Mouse (Mus musculus) gastrocnemius, postnatal 14 days (tissue): ENCODE results near the gene Sesn3. TPM values are rescaled to one million over a fixed set of nuclear protein-coding genes. Genes with fewer than 3 reads are reported as not detected.
A peak's percentile ranks its signal among the peaks of the same experiment; 100 is the strongest.

Experiments
- DNase-seq: peaks from one replicate; pipeline ENCODE4 v3.0.0; 2021; ENCODE audit warnings: mixed read lengths
- intact Hi-C: fragments of 180-260 bp; cut with DNase I; formaldehyde crosslinking; loops from one replicate; pipeline ENCODE4 v1.15.1; 2025; ENCODE audit warnings: low total_unique reads
- total RNA-seq, 2 experiments: library from RNA; stranded (reverse); gene quantifications; 2 replicates each; pipeline ENCODE4 v1.2.3; 2021

The Sesn3 gene
- total RNA-seq, 2 experiments from 2014 or later: 31.2 to 42.4 TPM

GRCm38 (mm10) chr9:14276481-14277287, 1.8 kb downstream of the Sesn3 start:
- peak; percentile 54 for DNase-seq
- intact Hi-C loops: no loop called here

GRCm38 (mm10) chr9:14277365-14277991, 2.6 kb downstream of the Sesn3 start:
- intact Hi-C loops: no loop called here

GRCm38 (mm10) chr9:14280696-14281095, 5.8 kb downstream of the Sesn3 start:
- DNase-seq: no peak
- intact Hi-C loops: no loop called here

More at GRCm38 (mm10) chr9:14277365-14277991, 2.6 kb downstream of the Sesn3 start:
- no peak for DNase-seq

- no peak for DNase-seq
Observed at GRCm38 (mm10) chr9:14285036-14285435, 10.2 kb downstream of the Sesn3 start.

GRCm38 (mm10) chr9:14287234-14287633, 12.4 kb downstream of the Sesn3 start:
- intact Hi-C loops: no loop called here
- no peak for DNase-seq

More at GRCm38 (mm10) chr9:14285036-14285435, 10.2 kb downstream of the Sesn3 start:
- intact Hi-C loops: no loop called here

- intact Hi-C loops: no loop called here
- DNase-seq: no peak
Observed at GRCm38 (mm10) chr9:14288500-14288899, 13.6 kb downstream of the Sesn3 start.

GRCm38 (mm10) chr9:14293866-14294265, 19.0 kb downstream of the Sesn3 start:
- no peak for DNase-seq
- intact Hi-C loops: no loop called here

GRCm38 (mm10) chr9:14295680-14296440, 21.0 kb downstream of the Sesn3 start:
- intact Hi-C loops: no loop called here
- no peak for DNase-seq

GRCm38 (mm10) chr9:14297204-14297603, 22.3 kb downstream of the Sesn3 start:
- no peak for DNase-seq
- intact Hi-C loops: no loop called here

GRCm38 (mm10) chr9:14299819-14300218, 25.0 kb downstream of the Sesn3 start:
- DNase-seq: no peak
- intact Hi-C loops: no loop called here

GRCm38 (mm10) chr9:14300795-14301194, 25.9 kb downstream of the Sesn3 start:
- intact Hi-C loops: no loop called here
- no peak for DNase-seq

- intact Hi-C loops: no loop called here
- no peak for DNase-seq
Observed at GRCm38 (mm10) chr9:14304262-14304968, 29.5 kb downstream of the Sesn3 start.

- intact Hi-C loops: no loop called here
- DNase-seq: no peak
Observed at GRCm38 (mm10) chr9:14307341-14307740, 32.5 kb downstream of the Sesn3 start.

GRCm38 (mm10) chr9:14313968-14314367, 39.1 kb downstream of the Sesn3 start:
- intact Hi-C loops: no loop called here
- DNase-seq: no peak

- no peak for DNase-seq
- intact Hi-C loops: no loop called here
Observed at GRCm38 (mm10) chr9:14314477-14314876, 39.6 kb downstream of the Sesn3 start.

GRCm38 (mm10) chr9:14316618-14317017, 41.8 kb downstream of the Sesn3 start:
- intact Hi-C loops: no loop called here
- no peak for DNase-seq

- no peak for DNase-seq
Observed at GRCm38 (mm10) chr9:14335829-14336228, 61.0 kb downstream of the Sesn3 start.

GRCm38 (mm10) chr9:14336901-14337300, 62.0 kb downstream of the Sesn3 start:
- DNase-seq: no peak
- intact Hi-C loops: no loop called here

More at GRCm38 (mm10) chr9:14335829-14336228, 61.0 kb downstream of the Sesn3 start:
- intact Hi-C loops: no loop called here

- no peak for DNase-seq
- intact Hi-C loops: no loop called here
Observed at GRCm38 (mm10) chr9:14338701-14339100, 63.8 kb downstream of the Sesn3 start.
